Mouse (Mus musculus) liver, adult 2 months (tissue): ENCODE results near the gene H2-Oa.

Experiments
- CTCF ChIP-seq: fragments of 200-500 bp; IDR thresholded peaks from 2 replicates; pipeline ENCODE4 v1.5.1; 2011; ENCODE audit warnings: low read depth, low read length, control low read depth
- POLR2A ChIP-seq: fragments of 200-500 bp; IDR thresholded peaks from 2 replicates; pipeline ENCODE4 v1.6.1; 2011; ENCODE audit warnings: low read length, control low read depth; ENCODE audit not compliant: insufficient read depth; ENCODE audit errors: extremely low read depth

- TF ChIP-seq CTCF, result peak; percentile 100
- no peak for TF ChIP-seq POLR2A
These were observed 43.4 kb downstream of the H2-Oa start for GRCm38 (mm10) chr17:34135297-34136224.
